ENCODE assay signal across 8 mouse cellular contexts in the genomic region with DNA sequence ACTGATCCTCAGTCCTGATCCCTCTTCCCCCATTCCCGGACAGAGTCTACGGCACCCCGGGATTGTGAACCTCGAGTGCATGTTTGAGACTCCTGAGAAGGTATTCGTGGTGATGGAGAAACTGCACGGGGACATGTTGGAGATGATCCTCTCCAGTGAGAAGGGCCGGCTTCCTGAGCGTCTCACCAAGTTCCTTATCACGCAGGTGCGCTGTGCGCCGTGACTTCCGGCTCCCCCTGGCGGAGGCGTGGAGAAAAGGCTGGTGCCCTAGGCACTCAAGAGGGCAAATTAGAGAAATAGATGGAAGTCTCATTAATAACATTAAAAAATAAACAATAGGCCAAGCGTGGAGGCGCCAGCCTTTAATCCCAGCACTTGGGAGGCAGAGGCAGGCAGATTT. TPM values are rescaled to one million over a fixed set of nuclear protein-coding genes. Genes with fewer than 3 reads are reported as not detected.
DNase-seq lines count a peak whose midpoint lies in the region; ATAC-seq lines count a peak whose summit lies in the region.

No protein-coding gene starts in this region.

- ATAC-seq in CD4-positive, CD25-positive, alpha-beta regulatory T cell, adult 4 months = peak; percentile 75
- ATAC-seq in megakaryocyte-erythroid progenitor cell, adult 5-6 weeks (replicated peaks; ENCODE audit: low FRiP score, low TSS enrichment, poor library complexity, severe bottlenecking) = peak; percentile 69

- peak; percentile 28 to 51 for DNase-seq in heart, adult 18-20 months
- no peak for DNase-seq in heart, adult 11 months
- DNase-seq in brain, adult 2 months (ENCODE audit: low read depth, low spot score) = peak; percentile 73
- DNase-seq in induced T-regulatory cell, adult 2 months (ENCODE audit: low read depth) = peak; percentile 74
- peak; percentile 55 to 57 for DNase-seq in thymus, postnatal 36 days
- no peak for DNase-seq in layer of hippocampus, adult 9-11 months

RNA-seq across cellular contexts. Expression of a gene that starts 15.6 kb away (rescaled TPM):
- 10 to 100 TPM; 19.7 to 22.2 TPM for total RNA-seq in heart, adult 18-20 months (2021)
- 10 to 100 TPM; 57.3 to 60.0 TPM for polyA plus RNA-seq in CD4-positive, CD25-positive, alpha-beta regulatory T cell, adult 4 months (2017; shearing (Covaris generic))
- 14.2 and 19.8 TPM in 2 replicates for total RNA-seq in megakaryocyte-erythroid progenitor cell, adult 5-6 weeks (2014; fragmentation: Nextera tagmentation)
- total RNA-seq in megakaryocyte-erythroid progenitor cell, adult 5-6 weeks (2017) = 5.2 and 14.9 TPM in 2 replicates

RNA-seq across cellular contexts. Expression of a gene that starts 16.8 kb away (rescaled TPM):
- total RNA-seq in heart, adult 18-20 months (2021) = 1 to 10 TPM; 8.7 to 9.4 TPM
- not detected for polyA plus RNA-seq in CD4-positive, CD25-positive, alpha-beta regulatory T cell, adult 4 months (2017; shearing (Covaris generic))
- 0.27 TPM in 1 of 2 replicates, not detected in the other for total RNA-seq in megakaryocyte-erythroid progenitor cell, adult 5-6 weeks (2014; fragmentation: Nextera tagmentation)
- total RNA-seq in megakaryocyte-erythroid progenitor cell, adult 5-6 weeks (2017) = 0.75 TPM in 1 of 2 replicates, not detected in the other

RNA-seq across cellular contexts. Expression of a gene that starts 33.2 kb away (rescaled TPM):
- under 1 TPM in 1 of 2 experiments, not detected in 1; 0.47 TPM for total RNA-seq in heart, adult 18-20 months (2021)
- polyA plus RNA-seq in CD4-positive, CD25-positive, alpha-beta regulatory T cell, adult 4 months (2017; shearing (Covaris generic)) = not detected
- total RNA-seq in megakaryocyte-erythroid progenitor cell, adult 5-6 weeks (2014; fragmentation: Nextera tagmentation) = not detected in 2 replicates
- total RNA-seq in megakaryocyte-erythroid progenitor cell, adult 5-6 weeks (2017) = 2.6 TPM in 1 of 2 replicates, not detected in the other

RNA-seq across cellular contexts. Expression of a gene that starts 41.8 kb away (rescaled TPM):
- 10 to 100 TPM; 49.1 to 53.1 TPM for total RNA-seq in heart, adult 18-20 months (2021)
- polyA plus RNA-seq in CD4-positive, CD25-positive, alpha-beta regulatory T cell, adult 4 months (2017; shearing (Covaris generic)) = 10 to 100 TPM in 1 of 2 experiments, 1 to 10 TPM in 1; 6.8 to 11.2 TPM
- total RNA-seq in megakaryocyte-erythroid progenitor cell, adult 5-6 weeks (2014; fragmentation: Nextera tagmentation) = 14.4 and 21.5 TPM in 2 replicates
- 8.9 and 15.8 TPM in 2 replicates for total RNA-seq in megakaryocyte-erythroid progenitor cell, adult 5-6 weeks (2017)

RNA-seq across cellular contexts. Expression of a gene that starts 42.6 kb away (rescaled TPM):
- total RNA-seq in heart, adult 18-20 months (2021) = 10 to 100 TPM; 50.3 to 60.0 TPM
- polyA plus RNA-seq in CD4-positive, CD25-positive, alpha-beta regulatory T cell, adult 4 months (2017; shearing (Covaris generic)) = 10 to 100 TPM; 19.2 TPM
- 62.0 and 66.6 TPM in 2 replicates for total RNA-seq in megakaryocyte-erythroid progenitor cell, adult 5-6 weeks (2014; fragmentation: Nextera tagmentation)
- total RNA-seq in megakaryocyte-erythroid progenitor cell, adult 5-6 weeks (2017) = 63.9 and 71.1 TPM in 2 replicates

Comparison
In these comparisons a context has a peak if more than half of its experiments do, and no peak if none do; other contexts are left out.
1. DNase-seq: peak in heart, adult 18-20 months (2 of 2), brain, adult 2 months (single experiment), induced T-regulatory cell, adult 2 months (single experiment) and thymus, postnatal 36 days (2 of 2); none in heart, adult 11 months (single experiment) and layer of hippocampus, adult 9-11 months (single experiment).
2. RNA of a gene that starts 16.8 kb away (total RNA-seq): 8.7 to 9.4 TPM in heart, adult 18-20 months; 0.27 to 0.75 TPM in megakaryocyte-erythroid progenitor cell, adult 5-6 weeks; every median in the first group is over 4 times any median in the second.